Mouse (Mus musculus) thymus, postnatal 25 days (tissue): ENCODE data around the gene Gtf2a1l.

ENCODE experiments used
- DNase-seq: peaks from one replicate; pipeline ENCODE4 v3.0.0; 2022

Gene Gtf2a1l

DNA sequence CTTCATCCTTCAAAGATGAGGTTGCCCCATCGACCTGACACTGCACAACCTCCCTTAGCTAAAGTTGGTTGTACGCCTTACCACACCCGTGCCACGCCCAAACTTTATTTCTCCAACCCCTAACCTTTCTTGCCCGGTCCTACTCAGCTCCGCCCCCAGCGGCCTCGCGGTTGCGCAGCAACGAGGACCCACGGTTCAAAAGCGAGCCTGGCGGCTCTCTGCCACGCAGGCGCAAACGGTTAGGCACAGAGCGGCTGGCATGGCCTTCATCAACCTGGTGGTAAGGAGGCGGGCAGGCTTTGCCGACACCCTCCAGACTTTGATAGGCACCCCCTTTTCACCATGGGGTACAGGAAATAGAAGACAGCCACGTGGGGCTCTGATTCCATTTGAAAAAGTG lies at the start of gene Gtf2a1l:
Gene Gtf2a1l (plus strand): TSS at position 209 of the 400 bp plus-strand sequence.
- DNase-seq, result peak; percentile 53

- DNase-seq, result no peak
Observed at GRCm38 (mm10) chr17:88620935-88621334, 47.5 kb upstream of the Gtf2a1l start.

GRCm38 (mm10) chr17:88621374-88621773 lies 47.1 kb upstream of the Gtf2a1l start:
- DNase-seq, result no peak

GRCm38 (mm10) chr17:88622711-88623110 lies 45.7 kb upstream of the Gtf2a1l start:
- DNase-seq, result no peak

- no peak for DNase-seq
Observed at GRCm38 (mm10) chr17:88624386-88624785, 44.1 kb upstream of the Gtf2a1l start.

DNA sequence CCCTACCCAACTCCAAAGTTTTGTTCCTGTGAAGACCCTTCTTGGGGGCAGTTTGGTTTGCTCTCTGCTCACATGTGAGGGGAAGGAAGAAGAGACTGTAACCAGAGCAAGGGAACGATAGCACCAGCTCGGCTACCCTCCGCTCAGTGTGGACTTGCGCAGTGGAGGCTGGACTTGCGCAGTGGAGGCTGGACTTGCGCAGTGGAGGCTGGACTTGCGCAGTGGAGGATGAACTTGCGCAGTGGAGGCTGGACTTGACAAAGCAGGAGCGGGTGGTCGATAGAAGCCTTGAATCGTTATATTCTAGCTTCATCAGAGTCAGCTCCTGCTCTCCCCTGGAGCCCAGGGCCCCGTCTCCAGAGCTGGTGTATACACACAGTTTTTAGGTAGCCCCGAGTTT lies 43.1 kb upstream of the Gtf2a1l start:
- DNase-seq, result no peak

GRCm38 (mm10) chr17:88625931-88626330 lies 42.5 kb upstream of the Gtf2a1l start:
- no peak for DNase-seq

DNA sequence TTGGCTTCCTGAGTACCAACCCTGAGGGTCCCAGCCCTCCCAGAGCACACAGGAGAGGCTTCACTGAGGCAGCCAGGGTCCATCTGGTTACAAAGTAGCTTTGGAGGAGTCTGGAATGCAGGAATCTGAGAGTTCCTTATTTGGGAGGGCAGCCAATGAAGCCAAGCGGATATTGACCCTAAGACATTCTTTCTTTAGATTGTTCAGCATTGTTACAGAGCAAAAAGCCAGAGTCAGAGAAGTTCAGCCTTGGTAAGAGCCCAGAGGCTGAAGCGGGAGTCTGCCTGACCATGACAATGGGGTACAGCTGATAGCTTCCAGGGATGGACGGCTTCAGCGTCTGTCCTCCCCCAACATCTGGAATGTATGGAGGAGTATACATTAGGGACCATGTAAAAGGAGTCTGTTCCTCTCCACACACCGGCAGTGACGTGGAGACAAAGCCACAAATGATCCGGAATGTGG lies 42.1 kb upstream of the Gtf2a1l start:
- DNase-seq, result no peak

DNA sequence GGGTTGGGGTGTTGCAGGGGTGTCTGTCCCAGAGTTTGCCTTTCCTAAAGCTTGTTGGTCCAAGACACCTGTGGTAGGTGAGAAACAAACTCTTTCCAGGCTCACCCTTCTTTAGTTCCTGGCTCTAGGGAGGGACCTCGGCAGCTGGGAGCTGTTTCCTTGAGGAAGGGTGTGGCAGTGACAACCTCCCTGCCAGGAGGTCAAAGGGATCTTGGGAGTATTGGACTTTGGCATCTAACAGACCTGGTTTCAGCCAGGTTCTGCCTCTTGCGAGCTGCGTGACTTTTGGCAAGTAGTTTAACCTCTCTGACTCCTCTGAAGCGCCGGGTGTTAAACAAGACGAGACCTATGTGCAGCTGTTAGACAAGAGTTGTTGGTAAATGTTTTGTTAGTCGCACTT lies 41.3 kb upstream of the Gtf2a1l start:
- DNase-seq, result no peak

DNA sequence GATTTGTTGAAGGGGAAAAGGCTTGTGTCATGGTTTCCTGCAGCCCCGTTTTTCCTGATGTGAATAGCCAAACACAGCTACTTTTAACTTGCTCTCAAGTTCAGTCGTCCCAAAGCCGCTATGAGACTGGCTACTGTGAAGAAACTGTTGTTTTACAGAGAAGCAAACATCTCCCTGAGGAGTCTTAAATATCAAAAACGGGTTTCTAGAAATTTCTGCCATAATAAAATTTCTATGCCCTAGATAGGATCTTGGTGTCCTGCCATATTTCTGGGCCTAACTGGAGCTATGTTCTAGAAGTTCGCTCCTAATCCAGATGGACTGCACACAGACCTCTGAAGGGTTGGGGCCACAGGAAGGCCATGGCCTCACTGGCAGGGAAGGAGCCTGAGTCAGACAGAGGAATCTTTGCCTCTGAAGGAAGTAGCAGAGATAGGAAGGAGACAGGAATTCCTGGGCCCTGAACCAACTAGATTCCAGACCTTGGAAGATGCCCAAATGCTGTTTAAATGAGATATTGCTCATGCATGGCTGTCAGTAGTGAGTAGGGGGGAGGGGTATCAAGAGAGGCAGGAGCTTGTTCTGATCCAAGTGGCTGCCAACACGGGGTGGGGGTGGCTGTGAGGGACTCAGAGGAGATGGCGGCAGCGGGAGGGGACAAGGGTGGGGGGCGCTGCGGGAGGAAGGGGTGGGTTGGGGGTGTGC lies 39.6 kb upstream of the Gtf2a1l start:
- DNase-seq, result no peak

DNA sequence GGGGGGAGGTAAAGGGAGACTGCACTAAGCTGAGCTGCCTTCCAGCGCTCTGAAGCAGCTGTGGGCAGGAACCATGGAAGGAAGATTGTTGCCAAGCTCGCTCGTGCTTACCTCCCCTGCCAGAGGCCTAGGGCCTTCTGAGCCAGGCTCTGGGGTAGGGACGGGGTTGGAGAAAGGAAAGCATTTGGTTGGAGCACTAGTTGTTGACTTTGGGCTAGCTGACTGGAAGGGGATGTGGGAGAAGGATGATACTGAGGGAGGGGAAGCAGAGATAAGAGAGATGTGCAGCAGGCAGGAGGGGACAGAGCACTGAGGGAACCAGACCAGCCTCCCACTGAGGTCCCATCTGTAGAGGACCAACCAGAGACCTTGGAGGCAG lies 39.1 kb upstream of the Gtf2a1l start:
- no peak for DNase-seq

DNA sequence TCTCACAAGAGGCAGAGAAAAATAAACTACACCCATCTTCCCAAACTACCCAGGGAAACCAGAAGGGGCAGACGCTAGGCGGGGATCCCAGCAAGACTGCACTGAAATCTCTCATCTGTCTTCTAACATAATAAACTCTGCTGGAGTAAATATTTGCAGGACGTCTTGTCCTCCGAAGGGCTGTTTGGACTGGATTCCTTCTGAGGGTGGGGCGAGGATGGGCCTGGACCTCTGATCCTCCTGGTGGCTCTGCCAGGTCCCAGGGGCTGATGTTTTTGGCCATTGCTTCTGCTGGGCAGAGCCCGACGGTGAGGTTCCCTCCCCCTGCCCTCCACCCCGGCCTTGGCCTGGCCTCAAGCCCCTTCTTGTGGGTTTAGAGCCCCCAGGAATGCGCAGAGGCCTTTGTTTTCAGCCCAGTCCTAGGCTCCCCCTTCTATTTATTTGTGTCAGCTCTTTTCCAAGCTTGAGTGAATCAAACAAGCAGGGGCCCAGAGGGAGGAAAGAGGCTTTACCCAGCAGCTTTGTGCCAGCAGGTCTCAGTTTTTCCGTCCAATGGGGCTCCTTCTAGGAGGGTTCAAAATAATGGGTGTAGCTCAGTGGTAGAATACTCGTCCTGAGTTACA lies 38.4 kb upstream of the Gtf2a1l start:
- DNase-seq, result no peak

GRCm38 (mm10) chr17:88630554-88630948 lies 37.9 kb upstream of the Gtf2a1l start:
- DNase-seq, result no peak

DNA sequence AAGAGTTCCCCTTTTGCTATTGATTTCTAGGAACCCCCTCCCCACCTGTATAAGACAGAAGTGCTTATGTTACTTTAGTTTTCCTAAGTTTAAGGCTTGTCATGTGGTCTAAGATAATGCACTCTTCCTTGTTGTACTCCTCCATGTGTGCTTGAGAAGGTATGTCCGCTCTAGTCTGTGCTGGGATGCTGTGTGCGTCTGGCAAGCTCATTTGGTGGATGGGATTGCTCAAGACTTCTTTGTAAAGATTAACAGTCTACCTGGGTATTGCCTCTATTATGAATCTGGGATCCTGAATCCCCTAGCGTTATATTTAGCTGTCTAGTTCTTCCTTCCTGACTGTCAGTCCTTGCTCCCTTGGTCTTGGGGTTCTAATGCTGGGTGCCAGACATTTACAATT lies 35.8 kb upstream of the Gtf2a1l start:
- no peak for DNase-seq

DNA sequence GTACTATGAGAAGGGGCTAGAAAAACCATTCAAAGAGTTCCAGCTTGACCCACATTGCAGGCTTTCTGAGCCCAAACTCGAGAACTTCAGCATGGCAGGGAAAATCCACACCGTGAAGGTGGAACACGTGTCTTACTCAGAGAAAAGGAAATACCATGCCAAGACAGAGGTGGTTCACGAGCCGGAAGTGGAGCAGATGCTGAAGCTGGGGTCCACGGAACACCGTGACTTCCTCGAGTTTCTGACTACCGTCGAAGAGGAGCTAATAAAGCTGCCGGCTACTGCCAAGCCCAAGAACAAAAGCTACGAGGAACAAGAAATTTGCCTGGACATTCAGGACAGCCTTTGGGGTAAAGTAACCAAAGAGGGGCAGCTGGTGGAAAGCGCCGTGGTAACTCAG lies 32.4 kb upstream of the Gtf2a1l start:
- DNase-seq, result no peak

- DNase-seq, result no peak
Observed at GRCm38 (mm10) chr17:88636587-88636986, 31.9 kb upstream of the Gtf2a1l start.

GRCm38 (mm10) chr17:88641012-88641411 lies 27.4 kb upstream of the Gtf2a1l start:
- peak; percentile 77 for DNase-seq

DNA sequence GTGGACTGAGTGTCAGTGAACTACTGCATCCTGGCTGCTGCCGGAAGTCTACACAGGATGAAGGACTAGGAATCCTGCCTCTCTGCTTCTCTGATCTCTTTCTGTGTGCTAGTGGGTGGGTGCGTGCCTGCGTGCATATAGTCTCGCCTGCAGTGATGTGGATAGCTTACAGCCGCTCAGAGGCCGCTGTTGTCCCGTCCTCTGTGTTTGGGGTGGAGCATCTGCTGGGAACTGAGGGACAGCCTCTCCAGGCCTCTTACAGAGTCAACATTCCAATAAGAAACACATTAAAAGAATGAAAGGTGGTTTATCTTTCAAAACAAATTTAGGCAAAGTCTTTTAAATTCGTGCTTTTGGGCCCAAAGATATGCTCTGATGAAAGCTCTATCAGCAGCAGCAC lies 26.6 kb upstream of the Gtf2a1l start:
- no peak for DNase-seq

- no peak for DNase-seq
Observed at GRCm38 (mm10) chr17:88644876-88645275, 23.6 kb upstream of the Gtf2a1l start.

DNA sequence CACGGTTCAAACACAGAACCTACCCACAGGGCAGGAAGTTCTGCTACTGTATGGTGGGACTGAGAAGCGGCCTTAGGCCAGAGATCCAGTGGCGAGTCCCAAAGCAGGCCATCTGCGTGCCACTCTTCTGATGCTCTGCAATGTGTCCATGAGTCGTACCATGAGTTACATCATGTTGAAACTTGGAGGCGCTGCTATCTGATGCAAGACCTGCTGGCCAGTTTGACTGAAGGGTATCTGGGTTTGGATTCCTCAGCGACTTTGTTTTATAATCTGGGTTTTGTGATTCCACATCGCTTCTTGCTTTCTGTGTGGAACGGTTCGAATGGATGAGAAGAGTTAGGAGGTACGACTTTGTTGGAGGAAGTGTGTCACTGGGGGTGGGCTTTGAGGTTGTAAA lies 23.2 kb upstream of the Gtf2a1l start:
- no peak for DNase-seq

GRCm38 (mm10) chr17:88647149-88647548 lies 21.3 kb upstream of the Gtf2a1l start:
- no peak for DNase-seq

- peak; percentile 51 for DNase-seq
Observed at GRCm38 (mm10) chr17:88652010-88652409, 16.4 kb upstream of the Gtf2a1l start.

DNA sequence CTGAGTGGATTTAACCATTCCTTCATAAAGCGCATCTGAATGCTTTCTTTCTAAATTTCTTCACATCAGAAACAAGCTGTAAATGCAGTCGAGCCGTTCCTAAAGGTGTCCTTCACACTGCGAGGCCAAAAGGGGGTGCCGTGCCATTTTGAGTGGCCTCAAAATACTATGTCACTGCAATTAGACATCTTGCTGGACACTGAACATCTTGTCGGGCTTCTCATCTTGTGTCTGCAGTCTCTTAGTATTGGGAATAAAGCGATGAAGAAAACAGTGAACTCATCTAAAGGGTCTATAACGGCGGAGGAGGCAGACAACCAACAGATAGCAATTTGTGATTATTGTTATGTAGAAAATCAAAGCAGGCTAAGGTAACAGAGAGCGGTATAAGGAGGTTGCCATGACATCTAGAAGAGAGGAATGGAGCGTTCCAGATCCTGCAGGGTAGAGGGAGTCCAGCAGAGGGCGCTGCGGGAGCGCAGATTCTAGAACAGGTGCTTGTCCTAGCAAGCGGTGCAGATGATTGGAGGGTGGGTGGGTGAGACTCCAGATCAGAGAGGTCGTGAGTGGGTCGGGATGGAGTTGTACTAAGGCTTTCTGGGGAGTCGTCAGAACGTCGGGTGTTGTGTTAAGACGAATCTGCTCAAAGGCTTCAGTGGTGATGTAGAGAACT lies 15.6 kb upstream of the Gtf2a1l start:
- DNase-seq, result peak; percentile 76

DNA sequence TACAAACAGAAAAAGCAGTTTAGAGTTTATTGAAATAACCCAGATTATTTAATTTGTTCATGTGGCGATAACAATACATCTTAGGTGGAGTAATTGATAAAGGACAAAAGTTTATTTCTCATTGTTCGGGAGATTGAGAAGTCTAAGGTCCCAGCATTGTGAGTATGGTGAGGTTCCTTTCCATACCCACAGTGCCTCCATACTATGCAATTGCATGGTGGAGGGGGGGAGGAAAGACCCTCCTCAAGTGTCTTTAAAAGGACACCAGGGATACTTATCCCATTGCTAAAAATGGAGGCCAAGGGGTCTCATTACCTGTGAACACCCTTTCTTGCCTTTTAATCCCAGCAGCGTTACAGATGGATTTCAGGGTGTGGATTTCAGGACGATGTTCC lies 15.1 kb upstream of the Gtf2a1l start:
- DNase-seq, result no peak
